Mouse (Mus musculus) layer of hippocampus, adult 8-10 months (tissue): ENCODE results near the gene Nkx6-1. TPM values are rescaled to one million over a fixed set of nuclear protein-coding genes. Genes with fewer than 3 reads are reported as not detected.

Experiments
- DNase-seq, 2 experiments: peaks; one replicate each; pipeline ENCODE4 v3.0.0; 2022; ENCODE audit warnings: low spot score in 2 of 2
- total RNA-seq, 4 experiments: library from RNA; stranded (reverse); gene quantifications; 2 replicates each; pipeline ENCODE4 v1.2.4; 2022

The Nkx6-1 gene
- total RNA-seq: under 1 TPM; 0.25 to 0.34 (median 0.31) TPM

GRCm38 (mm10) chr5:101664945-101665615 is at the start of gene Nkx6-1:
Gene Nkx6-1, minus strand, starts transcription at chr5:101664996.
- DNase-seq: no peak

- no peak for DNase-seq
Measured at GRCm38 (mm10) chr5:101713064-101713613, 48.3 kb upstream of the Nkx6-1 start.

- no peak for DNase-seq
Measured at GRCm38 (mm10) chr5:101703374-101704260, 38.8 kb upstream of the Nkx6-1 start.

- DNase-seq: no peak
Measured at GRCm38 (mm10) chr5:101702636-101703035, 37.8 kb upstream of the Nkx6-1 start.

GRCm38 (mm10) chr5:101700607-101701006 is 35.8 kb upstream of the Nkx6-1 start:
- peak in 1 of 2 experiments; percentile 16 for DNase-seq

GRCm38 (mm10) chr5:101688581-101688980 is 23.8 kb upstream of the Nkx6-1 start:
- no peak for DNase-seq

- DNase-seq: no peak
Measured at GRCm38 (mm10) chr5:101683340-101683739, 18.5 kb upstream of the Nkx6-1 start.

GRCm38 (mm10) chr5:101680338-101680737 is 15.5 kb upstream of the Nkx6-1 start:
- no peak for DNase-seq

GRCm38 (mm10) chr5:101669381-101669780 is 4.6 kb upstream of the Nkx6-1 start:
- no peak for DNase-seq

GRCm38 (mm10) chr5:101668475-101668874 is 3.7 kb upstream of the Nkx6-1 start:
- DNase-seq: no peak

- DNase-seq: no peak
Measured at GRCm38 (mm10) chr5:101668028-101668427, 3.2 kb upstream of the Nkx6-1 start.

- no peak for DNase-seq
Measured at GRCm38 (mm10) chr5:101667263-101667990, 2.6 kb upstream of the Nkx6-1 start.

GRCm38 (mm10) chr5:101666713-101667112 is 1.9 kb upstream of the Nkx6-1 start:
- DNase-seq: no peak

GRCm38 (mm10) chr5:101666091-101666490 is 1.3 kb upstream of the Nkx6-1 start:
- no peak for DNase-seq

- no peak for DNase-seq
Measured at GRCm38 (mm10) chr5:101664423-101664921, 324 bp downstream of the Nkx6-1 start.

GRCm38 (mm10) chr5:101663621-101664422 is 974 bp downstream of the Nkx6-1 start:
- no peak for DNase-seq

GRCm38 (mm10) chr5:101663176-101663575 is 1.6 kb downstream of the Nkx6-1 start:
- no peak for DNase-seq

GRCm38 (mm10) chr5:101662485-101662884 is 2.3 kb downstream of the Nkx6-1 start:
- DNase-seq: no peak

GRCm38 (mm10) chr5:101661561-101662211 is 3.1 kb downstream of the Nkx6-1 start:
- no peak for DNase-seq

- no peak for DNase-seq
Measured at GRCm38 (mm10) chr5:101660666-101661065, 4.1 kb downstream of the Nkx6-1 start.
